Mouse (Mus musculus): ENCODE measurements around the gene Slc35c1.

Gene Slc35c1

GRCm38 (mm10) chr2:92474920-92475319 is 14.6 kb upstream of the Slc35c1 start:
- DNase-seq: no peak

- DNase-seq: no peak
These were observed 11.7 kb upstream of the Slc35c1 start for GRCm38 (mm10) chr2:92471886-92472670.

GRCm38 (mm10) chr2:92464690-92465089 is 4.4 kb upstream of the Slc35c1 start:
- DNase-seq: no peak

GRCm38 (mm10) chr2:92461215-92461614 is 877 bp upstream of the Slc35c1 start:
- no peak for DNase-seq

- DNase-seq: peak; percentile 90
These were observed 1.0 kb downstream of the Slc35c1 start for GRCm38 (mm10) chr2:92459141-92459920.

DNA sequence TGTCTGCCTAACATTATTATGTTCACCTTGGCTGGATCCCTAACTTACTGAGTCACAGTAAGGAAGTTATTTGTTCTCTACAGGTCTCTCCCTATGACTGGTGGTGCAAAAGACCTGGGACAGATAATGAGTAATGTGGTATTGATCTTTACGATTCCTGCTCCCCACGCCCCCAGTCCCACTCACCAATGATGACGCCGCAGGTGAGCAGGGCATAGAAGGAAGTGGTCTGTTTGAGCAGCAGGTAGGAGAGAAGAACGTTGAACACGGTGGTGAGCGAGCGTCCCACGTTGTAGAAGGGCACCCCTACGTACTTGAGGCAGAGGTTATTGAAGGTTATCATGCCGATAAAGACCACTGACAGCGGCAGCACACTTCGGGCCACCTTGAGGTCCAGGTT is 1.9 kb downstream of the Slc35c1 start:
- no peak for DNase-seq

- DNase-seq: no peak
These were observed 3.3 kb downstream of the Slc35c1 start for GRCm38 (mm10) chr2:92456970-92457530.

GRCm38 (mm10) chr2:92455704-92456103 is 4.6 kb downstream of the Slc35c1 start:
- no peak for DNase-seq

- DNase-seq: no peak
These were observed 6.2 kb downstream of the Slc35c1 start for GRCm38 (mm10) chr2:92454166-92454565.

DNA sequence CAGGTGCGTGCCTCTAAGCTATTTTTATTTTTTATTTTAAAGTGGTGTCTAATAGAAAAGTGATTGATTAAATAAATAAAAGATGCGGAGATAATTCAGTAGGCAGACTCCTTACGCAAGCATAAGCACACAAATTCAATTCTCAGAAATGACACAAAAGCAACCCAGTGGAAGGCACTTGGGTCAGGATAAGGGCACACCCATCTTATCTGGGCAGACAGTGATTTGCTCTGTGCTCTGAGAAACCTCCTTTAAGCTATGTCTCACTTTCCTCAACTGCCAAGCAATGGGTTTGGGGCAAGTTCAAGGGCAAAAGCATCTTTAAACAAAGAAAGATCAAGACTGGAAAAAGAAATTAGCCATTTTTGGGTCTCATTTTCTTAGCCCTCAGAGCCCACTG is 9.2 kb downstream of the Slc35c1 start:
- DNase-seq: no peak

- no peak for DNase-seq
These were observed 13.1 kb downstream of the Slc35c1 start for GRCm38 (mm10) chr2:92447121-92447740.

DNA sequence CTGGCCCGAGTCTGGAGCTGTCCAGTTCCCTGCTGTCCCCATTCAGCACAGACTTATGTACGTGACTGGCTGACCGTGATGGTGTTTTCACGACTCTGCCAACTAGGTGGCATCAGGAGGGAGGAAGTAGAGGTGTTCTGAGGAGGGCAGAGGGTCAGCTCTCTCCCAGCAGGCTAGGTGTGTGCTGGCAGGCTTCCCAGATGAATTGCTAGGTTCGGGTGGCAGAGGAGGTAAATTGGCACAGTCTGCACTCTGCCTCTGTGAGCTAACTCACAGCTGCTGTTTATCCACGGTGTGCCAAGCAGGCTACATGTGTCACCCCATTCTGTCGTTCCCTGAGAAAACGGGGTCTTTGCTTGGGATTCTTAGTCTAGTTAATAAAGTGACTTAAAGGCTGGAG is 13.7 kb downstream of the Slc35c1 start:
- DNase-seq: peak; percentile 77

DNA sequence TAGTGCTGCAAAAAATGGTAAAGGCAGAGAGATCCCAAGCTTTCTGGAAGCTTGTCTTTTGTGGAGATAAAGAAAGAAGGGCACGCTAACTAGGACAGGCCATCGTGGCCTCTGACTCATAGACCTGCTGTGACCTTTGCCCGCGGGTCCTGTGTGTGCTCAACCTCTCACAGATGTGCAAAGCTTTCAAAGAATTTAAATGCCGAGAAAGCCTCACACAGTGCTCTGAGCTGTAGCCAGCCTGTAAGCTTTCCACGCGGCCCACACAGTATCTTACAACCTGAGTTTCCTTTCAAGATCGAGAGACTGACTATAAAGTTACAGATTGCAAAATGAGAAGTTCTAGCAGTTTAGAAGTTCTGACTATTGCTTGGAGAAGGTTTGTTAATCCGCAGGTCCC is 14.4 kb downstream of the Slc35c1 start:
- no peak for DNase-seq

GRCm38 (mm10) chr2:92444376-92444775 is 16.0 kb downstream of the Slc35c1 start:
- no peak for DNase-seq

GRCm38 (mm10) chr2:92443313-92443712 is 17.0 kb downstream of the Slc35c1 start:
- DNase-seq: no peak

GRCm38 (mm10) chr2:92442419-92443001 is 17.8 kb downstream of the Slc35c1 start:
- no peak for DNase-seq

GRCm38 (mm10) chr2:92440432-92440831 is 19.9 kb downstream of the Slc35c1 start:
- DNase-seq: no peak

DNA sequence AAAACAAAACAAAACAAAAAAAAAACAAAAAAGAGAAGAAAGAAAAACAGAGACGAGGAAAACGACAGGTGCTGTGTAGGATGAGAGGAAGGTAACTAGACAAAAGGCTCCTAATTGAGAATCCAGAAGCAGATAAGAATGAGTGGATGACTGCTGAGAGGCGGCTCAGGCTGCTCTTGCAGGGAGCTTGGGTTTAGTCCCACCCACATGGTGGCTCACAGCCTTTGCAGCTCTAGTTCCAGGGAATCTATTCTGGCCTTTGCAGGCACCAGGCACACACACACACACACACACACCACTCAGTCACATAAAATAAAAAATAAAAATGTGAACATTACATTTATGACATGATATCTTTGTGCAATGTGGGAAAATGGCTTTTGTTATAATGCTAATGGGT is 21.8 kb downstream of the Slc35c1 start:
- no peak for DNase-seq

- DNase-seq: peak; percentile 87
These were observed 22.5 kb downstream of the Slc35c1 start for GRCm38 (mm10) chr2:92437875-92438274.

DNA sequence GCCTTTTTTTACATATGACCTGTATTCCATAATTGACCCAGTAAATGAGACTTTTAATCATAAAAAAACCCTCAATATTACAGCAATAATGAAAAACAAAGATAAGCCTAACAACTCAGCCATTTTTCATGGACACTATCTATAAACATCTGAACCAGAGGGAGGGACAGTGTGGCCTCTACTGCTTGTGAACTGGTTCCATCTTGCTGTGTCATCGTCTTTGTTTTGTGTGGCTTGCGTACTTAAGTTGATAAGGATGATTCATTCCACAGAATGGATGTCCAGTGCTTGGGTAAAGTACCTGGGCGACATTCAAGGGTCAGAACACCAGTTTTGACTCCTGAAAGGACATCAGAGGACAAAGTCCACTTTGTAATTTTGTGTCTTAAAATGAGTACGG is 23.0 kb downstream of the Slc35c1 start:
- no peak for DNase-seq

DNA sequence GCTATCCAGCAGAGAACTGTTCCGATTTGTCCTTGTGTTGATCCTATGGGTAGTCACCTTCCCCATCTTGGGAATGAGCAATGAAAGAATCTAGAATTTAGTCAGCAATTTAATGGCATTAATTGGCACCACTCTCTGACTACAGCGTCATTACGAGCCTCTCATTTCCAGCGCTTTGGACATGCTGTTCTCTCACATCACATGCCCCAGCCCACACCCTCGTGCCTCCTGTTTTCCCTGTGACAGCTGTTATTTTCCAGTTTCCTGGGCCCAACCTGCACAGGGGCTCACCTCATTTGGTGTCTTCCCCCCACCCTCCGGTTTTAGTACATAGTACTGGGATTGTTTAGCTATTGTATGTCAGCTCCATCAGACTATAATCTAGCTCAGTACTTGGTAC is 25.3 kb downstream of the Slc35c1 start:
- DNase-seq: no peak

GRCm38 (mm10) chr2:92434375-92434745 is 26.0 kb downstream of the Slc35c1 start:
- DNase-seq: no peak

Data from kidney, postnatal 14 days (tissue).